Mouse (Mus musculus): ENCODE data around the gene Rab19.
"Not testable (repeated sequence)": the region's sequence is repeated elsewhere in the genome, so short reads cannot be mapped to it uniquely, and the experiment has no call there.

Rab19 gene

DNA sequence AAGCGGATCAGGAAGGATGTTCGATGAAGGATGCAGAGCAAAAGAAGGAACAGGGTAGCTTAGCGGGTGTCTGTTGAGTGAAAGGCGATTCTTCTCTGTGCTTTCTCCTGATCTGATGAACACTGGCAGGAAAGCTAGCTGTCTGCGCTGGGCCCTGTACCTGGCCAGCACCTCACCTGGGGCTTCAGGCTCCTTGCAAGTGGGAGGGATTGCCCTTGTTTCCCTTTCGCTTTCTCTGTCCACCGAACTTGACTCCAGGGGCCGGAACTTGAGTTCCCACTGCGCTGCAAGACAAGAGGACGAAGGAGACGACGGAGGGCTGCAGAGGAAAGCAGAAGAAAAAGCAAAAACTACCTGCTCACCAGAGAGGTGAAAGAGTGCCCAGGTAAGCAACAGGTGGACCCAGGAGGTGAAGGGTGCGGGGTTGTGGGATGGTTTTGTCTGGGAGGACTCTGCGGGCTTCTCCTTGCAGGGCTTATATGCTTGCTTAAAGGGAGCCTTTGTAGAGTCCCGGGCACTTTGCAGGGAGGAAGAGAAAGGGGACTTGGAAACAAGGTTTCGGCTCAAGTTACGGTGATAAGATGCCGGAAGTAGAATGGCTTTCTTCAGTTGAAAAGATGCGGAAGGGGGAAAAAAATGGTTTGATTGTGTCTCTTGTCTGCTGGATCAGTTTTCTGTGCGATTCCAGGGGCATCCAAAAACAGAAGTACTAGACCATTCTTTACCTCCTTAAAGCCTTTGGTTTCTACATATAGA, at the start of gene Rab19:
TSS of gene Rab19 (plus strand) at position 51 of the 756 bp plus-strand sequence.
- peak; percentile 60 for DNase-seq (ENCODE audit: low spot score)

DNA sequence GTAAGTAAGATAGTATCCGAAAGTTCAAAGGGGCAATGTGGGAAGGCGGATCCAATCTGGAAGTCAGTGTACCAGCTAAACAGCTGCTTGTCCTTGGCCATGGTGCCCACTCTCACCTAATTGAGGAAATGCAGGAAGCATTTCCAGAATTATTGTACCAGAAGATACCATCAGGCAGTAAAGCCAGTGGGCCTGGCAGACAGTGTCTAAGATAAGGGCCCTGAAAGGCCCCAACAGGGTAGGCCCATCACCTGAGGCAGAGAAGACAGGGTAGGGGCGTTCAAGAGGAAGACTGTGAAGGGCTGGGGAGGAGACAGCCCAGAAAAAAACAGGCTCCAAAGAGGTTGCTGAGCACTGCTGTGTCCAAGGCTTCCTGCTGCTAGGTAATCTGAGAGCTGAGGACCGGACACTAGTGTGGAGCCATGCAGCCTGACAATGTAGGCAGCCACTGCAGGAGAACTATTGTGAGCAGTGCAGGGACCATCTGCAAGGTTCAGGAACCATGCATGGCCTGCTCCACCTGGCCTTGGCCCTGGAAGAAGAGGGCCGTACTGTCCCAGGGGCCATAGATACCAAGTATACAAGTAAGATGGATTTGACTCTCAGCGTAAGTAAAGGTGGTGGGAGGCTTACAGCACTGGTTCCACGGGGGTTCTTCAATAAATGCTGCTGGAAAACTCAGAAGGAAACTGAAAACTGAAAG, 48.8 kb upstream of the Rab19 start:
- DNase-seq (ENCODE audit: low spot score): no peak

DNA sequence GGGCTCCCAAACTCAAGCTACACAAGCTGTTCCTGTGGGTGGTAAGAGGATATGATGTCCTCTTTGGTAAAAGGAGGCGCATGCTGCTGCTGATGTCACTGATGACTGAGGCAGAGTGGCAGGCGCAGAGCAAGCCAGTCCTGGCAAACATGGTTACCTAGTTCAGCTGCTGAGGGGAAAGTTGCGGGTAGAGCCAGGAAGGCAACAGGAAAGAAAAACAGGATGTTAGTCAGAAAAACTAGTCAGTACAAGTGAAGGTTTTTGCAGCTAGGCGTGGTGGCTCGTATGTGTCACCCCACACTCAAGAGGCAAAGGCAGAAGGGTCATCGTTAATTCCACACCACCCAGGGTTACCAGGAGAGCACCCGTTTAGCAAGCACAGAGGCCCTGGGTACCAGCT, 46.8 kb upstream of the Rab19 start:
- DNase-seq (ENCODE audit: low spot score): peak; percentile 43

DNA sequence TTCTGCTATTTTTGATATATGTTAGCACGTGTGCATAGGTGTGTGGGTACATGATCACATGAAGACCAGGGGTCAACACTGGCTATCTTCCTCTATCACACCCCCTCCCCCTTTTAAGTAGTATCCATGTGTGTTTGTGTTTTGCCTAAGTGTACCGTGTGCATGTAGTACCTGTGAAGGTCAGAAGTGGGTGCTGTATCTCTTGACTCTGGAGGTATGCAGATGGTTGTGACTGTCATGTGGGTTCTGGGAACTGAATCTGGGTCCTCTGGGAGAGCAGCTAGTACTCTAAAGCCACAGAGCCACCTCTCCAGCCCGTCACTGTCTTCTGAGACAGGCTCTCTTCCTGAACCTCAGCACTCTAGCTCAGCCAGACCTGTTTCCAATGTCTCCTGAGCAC, 46.1 kb upstream of the Rab19 start:
- DNase-seq (ENCODE audit: low spot score): no peak

DNA sequence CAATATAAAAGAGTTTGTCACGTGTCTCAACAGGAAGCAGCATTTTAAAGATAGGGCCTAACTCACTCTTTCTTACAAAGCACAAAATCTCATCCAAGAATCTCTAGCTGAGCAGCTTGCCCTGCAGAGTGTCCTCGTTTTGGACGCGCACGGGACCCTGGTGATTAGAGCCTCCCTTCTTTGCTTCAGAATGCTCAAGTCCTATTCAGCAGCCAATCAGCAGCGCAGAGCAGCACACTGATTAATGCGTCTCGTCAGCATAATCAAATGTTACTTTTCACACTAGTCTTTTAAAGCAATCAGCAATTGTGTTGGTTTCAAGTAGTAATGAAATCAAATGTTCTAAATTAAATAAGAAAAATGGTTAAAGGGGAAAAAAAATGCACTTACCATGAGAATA, 42.6 kb upstream of the Rab19 start:
- DNase-seq (ENCODE audit: low spot score): no peak

DNA sequence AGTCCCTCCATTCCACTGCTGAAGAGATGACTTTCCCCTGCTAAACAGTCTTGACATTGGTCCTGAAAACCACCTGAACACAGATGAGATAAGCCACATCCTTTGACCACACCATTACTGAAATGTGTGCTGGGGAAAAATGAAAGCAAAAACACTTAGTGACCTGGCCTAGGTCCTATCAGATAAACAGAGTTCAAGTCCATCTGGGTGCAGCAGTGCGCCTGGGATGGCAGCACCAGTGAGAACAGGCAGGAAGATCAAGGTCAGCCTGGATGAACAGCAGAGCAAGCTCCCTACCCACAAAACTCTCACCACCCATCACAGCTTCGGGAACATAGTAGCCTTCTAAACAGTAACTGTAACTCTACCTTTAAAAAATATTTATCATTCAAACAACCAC, 39.2 kb upstream of the Rab19 start:
- peak; percentile 50 for DNase-seq (ENCODE audit: low spot score)

DNA sequence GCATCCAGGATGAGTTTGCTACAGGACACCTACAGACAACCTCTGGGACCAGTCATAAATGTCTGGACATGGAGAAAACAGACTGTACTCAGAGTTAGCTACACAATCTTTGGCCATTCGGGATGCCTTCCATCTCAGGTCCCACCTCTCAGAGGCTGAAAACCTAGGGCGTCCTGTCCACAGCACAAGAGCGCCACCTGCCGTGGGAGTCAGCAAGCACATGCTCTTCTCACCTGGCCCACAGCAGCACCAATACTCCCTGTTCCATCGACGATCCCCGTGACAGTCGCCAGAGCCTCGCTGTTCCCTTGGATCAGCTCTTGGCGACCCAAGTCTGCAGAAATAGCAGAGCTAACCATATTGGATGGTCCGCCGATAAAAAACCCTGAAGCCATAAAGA, 37.0 kb upstream of the Rab19 start:
- DNase-seq (ENCODE audit: low spot score): peak; percentile 86

DNA sequence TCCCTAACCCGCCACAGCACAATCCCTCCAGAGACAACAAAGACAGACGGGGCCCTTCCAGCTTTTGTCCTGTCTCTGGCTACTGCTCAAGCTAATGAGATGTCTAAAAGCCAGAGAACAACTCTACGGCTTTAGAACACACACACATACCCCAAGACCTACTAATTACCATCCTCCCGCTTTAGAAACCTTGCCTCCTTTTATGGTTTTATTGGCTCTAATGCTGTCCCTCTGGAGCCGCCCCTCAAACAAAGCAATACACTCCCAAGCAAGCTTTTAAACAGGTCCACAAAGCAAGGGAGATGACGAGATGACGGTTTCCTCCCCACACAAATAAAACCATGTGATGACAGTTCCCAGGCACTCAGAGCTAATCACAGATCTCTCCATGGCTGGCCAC, 35.5 kb upstream of the Rab19 start:
- no peak for DNase-seq (ENCODE audit: low spot score)

DNA sequence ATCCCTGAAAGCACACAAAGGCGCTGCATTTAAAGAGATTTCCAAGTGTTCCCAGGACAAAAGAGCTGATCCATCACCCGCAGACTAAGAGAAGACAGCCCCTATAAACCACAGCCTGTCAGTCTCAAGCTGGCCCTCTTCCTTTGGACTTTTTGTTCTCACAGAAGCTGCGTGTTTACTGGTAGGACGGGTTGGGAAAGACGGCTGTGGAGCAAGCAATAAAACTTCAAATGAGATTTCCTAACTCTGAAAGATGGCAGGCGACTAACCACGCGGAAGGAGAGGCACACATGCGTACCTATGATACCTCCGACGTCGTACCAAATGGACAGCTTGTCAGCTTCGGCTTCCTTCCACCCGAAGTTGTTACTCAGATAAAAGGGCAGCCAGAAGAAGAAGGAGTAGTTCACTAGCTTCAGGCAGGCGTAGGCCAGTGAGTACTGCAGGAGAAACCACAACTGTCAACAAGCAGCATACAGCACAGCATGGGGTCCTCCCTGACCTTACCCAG, 33.9 kb upstream of the Rab19 start:
- no peak for DNase-seq (ENCODE audit: low spot score)

DNA sequence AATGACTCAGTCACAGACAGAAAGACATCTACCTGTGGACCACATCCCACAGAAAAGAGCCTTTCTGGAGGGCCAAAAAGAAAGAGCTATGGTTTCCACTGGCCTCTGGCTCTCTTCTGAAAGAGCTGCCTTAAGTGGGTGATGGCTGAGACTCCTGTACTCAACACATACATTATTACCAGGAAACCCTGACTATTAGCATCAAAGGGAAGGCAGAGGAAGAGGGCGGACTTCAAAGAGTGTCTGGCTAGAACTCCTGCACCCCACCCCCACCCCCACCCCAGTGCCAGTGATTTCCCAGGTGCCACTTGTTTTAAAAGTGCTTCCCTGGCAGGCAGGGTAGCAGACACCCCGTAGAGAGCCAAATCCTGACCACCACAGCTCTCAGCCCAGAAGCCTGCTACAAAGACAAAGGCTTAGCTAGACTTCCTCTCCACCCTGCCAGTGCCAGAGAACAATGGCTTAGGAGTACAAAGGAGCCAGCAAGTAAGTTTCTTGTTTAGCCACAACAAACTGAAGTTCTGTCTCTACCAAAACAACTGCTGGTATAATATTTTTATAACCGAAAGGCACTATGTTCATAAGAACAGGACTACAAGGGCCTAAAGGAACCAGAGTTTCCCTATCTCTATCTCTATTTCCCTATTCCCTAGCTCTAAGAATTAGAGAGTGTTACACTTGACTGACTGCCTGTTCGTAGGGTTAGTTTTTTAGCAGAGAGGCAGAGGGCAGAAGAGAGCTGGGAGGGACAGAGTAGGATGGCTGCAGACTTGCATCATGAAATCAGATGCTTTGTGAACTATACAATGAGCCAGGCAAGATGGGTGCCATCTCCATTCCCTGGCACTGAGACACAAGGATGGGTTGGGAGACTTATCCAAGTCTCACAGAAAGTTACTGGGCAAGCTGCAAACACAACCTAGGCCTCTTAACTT, 32.8 kb upstream of the Rab19 start:
- DNase-seq (ENCODE audit: low spot score): no peak

DNA sequence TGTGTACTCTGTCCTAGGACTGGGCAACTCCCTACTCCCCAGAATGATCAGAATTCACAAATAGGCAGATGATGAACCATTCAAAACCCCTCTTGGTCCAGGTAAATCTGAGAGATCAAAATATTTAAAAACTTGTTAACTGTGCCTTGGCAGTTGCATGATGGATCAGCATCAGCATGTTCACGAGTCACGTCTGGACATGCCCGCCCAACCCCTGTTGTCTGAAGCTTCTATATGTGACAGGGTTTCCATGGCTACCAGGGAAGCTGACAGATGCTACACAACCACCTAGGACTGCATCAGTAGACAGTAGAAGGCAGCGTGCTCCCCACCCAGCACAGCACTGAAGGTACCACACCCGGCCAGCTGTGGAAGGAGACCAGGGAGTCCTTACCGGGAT, 32.0 kb upstream of the Rab19 start:
- DNase-seq (ENCODE audit: low spot score): no peak

DNA sequence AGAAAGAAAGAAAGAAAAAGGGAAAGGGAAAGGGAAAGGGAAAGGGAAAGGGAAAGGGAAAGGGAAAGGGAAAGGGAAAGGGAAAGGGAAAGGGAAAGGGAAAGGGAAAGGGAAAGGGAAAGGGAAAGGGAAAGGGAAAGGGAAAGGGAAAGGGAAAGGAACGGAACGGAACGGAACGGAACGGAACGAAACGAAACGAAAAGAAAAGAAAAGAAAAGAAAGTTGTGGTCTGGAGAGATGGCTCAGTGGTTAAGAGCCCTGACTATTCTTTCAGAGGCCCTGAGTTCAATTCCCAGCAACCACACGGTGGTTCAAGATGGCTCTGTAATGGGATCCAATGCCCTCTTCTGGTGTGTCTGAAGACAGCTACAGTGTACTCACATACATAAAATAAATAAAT, 21.8 kb upstream of the Rab19 start:
- DNase-seq (ENCODE audit: low spot score): not testable (repeated sequence)

DNA sequence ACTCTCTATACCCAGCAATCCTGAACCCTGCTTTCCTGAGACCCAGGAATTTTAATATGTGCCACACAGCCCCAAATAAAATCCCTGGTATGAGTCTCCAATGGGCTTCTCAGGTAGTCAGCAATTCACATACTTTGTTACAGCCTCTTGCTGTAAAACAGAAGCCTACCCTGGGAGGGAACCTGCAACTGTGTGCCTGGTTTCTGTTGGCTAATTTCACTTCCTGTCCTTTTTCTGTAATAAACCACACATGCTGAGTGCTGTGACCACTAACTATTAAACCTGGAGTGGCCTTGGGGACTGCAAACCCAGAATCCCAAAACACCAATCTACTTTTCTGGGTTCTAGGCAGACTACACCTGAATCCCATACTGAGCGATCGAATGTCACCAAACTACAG, 18.3 kb upstream of the Rab19 start:
- DNase-seq (ENCODE audit: low spot score): no peak

DNA sequence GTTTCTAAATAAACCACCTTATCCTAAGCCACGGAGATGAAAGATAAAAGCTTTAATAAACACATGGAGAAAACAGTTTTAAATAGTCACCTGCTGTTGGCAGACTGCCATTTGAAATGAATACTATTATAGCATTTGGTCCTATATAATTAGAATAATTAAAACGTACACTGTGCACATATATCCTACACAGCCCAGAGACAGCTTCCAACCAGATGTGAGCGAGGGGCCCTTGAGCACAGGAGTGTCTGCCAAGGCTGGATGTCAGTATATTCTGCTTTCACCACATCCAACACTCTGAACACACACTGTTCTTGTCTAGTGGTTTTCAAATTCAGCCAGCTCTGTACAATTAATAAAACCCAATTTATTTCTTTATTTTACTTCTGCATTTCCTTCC, 11.3 kb upstream of the Rab19 start:
- no peak for DNase-seq (ENCODE audit: low spot score)

DNA sequence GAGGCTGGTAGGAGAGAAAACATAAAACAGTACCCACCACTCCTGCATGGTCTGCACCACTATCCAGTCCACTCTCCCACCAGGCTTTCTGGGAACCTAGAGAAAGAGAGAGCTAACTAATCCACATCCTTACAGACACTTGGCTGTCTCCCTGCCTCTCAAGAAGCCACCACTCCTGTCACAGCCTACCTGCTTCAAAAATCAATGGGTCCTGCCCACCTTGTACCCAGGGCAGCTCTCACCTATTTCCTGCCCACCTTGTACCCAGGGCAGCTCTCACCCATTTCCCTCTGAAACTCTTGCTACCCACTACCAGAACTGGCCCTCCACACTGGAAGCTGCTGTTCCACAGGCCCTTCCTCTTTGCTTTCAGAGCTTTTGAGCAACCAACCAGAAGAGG, 8.9 kb upstream of the Rab19 start:
- DNase-seq (ENCODE audit: low spot score): no peak

DNA sequence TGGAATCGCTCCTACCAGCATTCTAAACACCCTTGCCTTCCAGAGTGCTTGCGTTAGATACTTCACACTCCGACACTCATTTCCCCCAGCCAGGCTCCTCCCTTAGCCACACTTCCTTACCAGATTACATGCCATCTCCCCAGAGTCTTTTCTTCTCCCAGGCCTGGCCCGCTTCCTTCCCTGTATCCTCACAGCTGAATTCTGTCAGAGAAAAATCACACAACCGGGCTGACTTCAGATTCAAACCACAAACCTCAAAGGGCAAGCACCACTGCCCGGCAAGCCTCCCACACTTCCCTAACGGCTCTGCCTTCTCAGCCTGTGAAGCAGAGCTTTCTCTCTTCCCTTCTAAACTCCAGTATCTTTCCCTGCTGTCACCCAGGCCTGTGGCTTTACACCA, 8.2 kb upstream of the Rab19 start:
- peak; percentile 60 for DNase-seq (ENCODE audit: low spot score)

DNA sequence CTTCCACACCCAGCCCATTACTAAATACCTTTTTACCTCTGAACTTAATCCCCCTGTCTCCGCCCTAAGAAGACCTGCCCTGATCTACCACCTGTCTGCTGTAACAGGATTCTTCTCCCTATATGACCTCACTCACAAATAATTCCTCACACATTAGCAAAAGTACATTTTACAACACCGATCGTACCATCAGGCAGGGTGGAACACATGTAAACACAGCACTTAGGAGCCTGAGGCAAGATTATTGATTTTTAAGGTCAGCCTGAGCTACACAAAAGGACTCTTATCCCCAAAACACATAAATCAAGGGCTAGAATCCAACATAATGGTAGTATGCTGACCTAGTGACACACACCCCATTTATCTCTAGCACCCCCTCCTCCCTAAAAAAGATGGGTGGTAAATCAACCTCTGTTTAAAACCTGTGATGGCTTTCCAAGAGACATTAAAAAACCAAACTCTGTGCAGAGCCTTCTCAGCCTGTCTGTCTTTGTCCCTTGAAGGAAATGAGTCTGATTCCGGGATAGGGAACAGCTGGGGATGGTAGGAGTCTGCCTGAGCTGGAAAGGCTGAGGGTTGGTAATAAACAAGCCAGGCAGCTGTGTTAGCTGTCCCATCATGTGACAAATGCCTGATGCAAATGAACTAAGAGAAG, 7.5 kb upstream of the Rab19 start:
- no peak for DNase-seq (ENCODE audit: low spot score)

DNA sequence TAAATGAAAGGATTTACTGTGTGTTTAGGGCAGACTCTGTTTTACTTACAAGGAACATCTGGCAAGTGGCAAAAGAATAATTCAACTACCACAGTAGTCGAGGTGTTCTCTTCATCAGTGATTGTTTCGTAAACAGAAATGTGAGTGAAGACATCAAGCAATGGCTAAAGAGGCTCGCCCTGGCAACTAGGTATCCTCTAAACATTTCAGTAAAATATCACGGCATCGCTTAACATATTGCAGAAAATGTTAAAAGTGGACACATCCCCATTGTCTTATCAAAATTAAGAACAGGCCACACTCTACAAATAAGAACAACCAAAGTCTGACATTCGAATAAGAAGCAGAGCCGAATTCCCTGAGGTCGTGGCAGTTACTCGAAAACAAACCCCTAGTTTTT, 4.2 kb upstream of the Rab19 start:
- no peak for DNase-seq (ENCODE audit: low spot score)

DNA sequence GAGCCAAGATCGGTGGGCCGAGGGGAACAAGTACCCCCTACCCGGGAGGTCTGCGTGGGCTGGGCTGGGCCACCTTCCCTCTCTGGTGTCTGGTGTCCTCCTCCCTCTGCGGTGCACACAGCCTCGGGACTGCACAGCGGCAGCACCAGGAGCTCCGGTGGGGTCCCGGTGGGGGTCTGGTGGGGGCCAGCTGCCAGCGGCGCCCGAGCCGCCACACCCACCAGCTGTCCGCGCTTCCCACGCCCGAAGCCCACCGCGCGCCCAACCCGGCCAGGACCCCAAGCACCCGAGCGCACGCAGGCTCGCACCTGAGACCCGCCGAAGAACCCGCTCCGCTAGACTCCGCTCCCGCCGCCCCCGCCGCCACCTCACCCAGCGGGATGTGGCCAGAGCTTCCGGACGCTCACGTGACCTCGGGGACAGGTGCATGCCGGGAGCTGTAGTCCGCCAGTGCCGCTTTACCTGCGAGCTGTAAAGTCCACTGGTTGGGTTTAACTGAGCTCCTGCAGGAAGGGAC, 3.6 kb upstream of the Rab19 start, which contains the start of gene Slc37a3:
TSS of gene Slc37a3 (minus strand) at position 365 of the 517 bp plus-strand sequence.
- DNase-seq (ENCODE audit: low spot score): peak; percentile 92

DNA sequence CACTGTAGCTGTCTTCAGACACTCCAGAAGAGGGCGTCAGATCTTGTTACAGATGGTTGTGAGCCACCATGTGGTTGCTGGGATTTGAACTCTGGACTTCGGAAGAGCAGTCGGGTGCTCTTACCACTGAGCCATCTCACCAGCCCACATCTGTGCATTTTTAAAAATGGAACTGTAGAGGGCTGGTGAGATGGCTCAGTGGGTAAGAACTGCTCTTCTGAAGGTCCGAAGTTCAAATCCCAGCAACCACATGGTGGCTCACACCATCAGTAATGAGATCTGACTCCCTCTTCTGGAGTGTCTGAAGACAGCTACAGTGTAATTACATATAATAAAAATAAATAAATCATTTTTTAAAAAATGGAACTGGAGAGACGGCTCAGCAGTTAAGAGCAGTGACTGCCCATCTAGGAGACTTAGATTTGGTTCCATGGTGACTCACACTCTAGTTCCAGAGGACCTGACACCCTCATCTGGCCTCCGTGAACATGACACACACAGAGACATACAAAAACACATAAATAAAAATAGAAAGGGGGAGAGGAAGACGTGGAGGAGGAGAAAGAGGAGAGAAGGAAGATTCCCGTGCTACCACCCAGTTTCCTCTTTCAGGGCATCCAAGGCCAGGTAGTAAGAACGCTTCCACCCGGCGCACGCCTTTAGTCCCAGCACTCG, 2.7 kb upstream of the Rab19 start:
- not testable (repeated sequence) for DNase-seq (ENCODE audit: low spot score)

DNA sequence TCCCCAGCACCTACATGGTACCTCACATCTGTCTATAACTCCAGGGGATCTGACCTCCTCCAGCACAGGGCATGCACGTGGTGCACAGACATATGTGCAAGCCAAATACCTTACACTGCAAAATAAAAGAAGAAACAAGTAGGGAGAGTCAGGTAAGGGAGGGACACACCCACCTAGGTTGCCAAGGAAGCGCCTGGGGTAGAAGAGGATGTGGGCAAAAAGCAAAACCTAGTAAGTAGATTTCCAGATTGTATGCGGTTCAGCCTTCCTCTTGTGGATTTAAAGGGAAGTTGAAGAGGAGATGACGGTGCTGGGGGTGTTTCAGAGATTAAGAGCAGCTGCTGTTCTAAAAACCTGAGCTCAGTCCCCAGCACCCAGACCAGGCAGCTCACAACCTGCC, 1.8 kb upstream of the Rab19 start:
- peak; percentile 54 for DNase-seq (ENCODE audit: low spot score)

All from lung, postnatal 25 days (tissue).